Mouse (Mus musculus) neutrophil, adult 5-6 weeks (primary cell): ENCODE data around the gene Ttc13. TPM values are rescaled to one million over a fixed set of nuclear protein-coding genes. Genes with fewer than 3 reads are reported as not detected.
A peak's percentile ranks its signal among the peaks of the same experiment; 100 is the strongest.

Source experiments
- ATAC-seq: fragments of 151-379, 151-347 bp; 2 replicates; pipeline ENCODE4 v1.8.0; 2017; ENCODE audit warnings: mild to moderate bottlenecking, moderate TSS enrichment; ENCODE audit not compliant: insufficient number of reproducible peaks, poor library complexity, low FRiP score, severe bottlenecking; ENCODE audit errors: extremely low read depth
- total RNA-seq: library from RNA; stranded (forward); fragments of 200-1000 nt; gene quantifications from 2 replicates; pipeline ENCODE4 v1.2.3, GENCODE M21; 2017

Gene Ttc13
- total RNA-seq, 1 experiment from 2014 or later, result 63.4 TPM

- ATAC-seq, result peak; percentile 63
Observed at GRCm38 (mm10) chr8:124663112-124663873, 58.5 kb downstream of the Ttc13 start, which contains the start of gene 2310022B05Rik. Gene 2310022B05Rik, minus strand, starts transcription at chr8:124663369.

- ATAC-seq, result no peak
Observed at GRCm38 (mm10) chr8:124662446-124663111, 59.2 kb downstream of the Ttc13 start.

- ATAC-seq, result no peak
Observed at GRCm38 (mm10) chr8:124661781-124662180, 60.0 kb downstream of the Ttc13 start.

GRCm38 (mm10) chr8:124658415-124658814 is 63.4 kb downstream of the Ttc13 start:
- no peak for ATAC-seq

GRCm38 (mm10) chr8:124657961-124658360 is 63.8 kb downstream of the Ttc13 start:
- ATAC-seq, result no peak

GRCm38 (mm10) chr8:124653568-124654475 is 68.0 kb downstream of the Ttc13 start:
- no peak for ATAC-seq

GRCm38 (mm10) chr8:124652546-124652945 is 69.2 kb downstream of the Ttc13 start:
- ATAC-seq, result no peak

- no peak for ATAC-seq
Observed at GRCm38 (mm10) chr8:124651776-124652175, 70.0 kb downstream of the Ttc13 start.

- ATAC-seq, result no peak
Observed at GRCm38 (mm10) chr8:124648311-124648710, 73.5 kb downstream of the Ttc13 start.

- no peak for ATAC-seq
Observed at GRCm38 (mm10) chr8:124643540-124644339, 78.0 kb downstream of the Ttc13 start.

GRCm38 (mm10) chr8:124641599-124641998 is 80.2 kb downstream of the Ttc13 start:
- ATAC-seq, result no peak

GRCm38 (mm10) chr8:124635247-124635502 is 86.6 kb downstream of the Ttc13 start:
- ATAC-seq, result no peak

GRCm38 (mm10) chr8:124634411-124635246 is 87.2 kb downstream of the Ttc13 start:
- no peak for ATAC-seq

- ATAC-seq, result no peak
Observed at GRCm38 (mm10) chr8:124633001-124633703, 88.6 kb downstream of the Ttc13 start.

- ATAC-seq, result no peak
Observed at GRCm38 (mm10) chr8:124631966-124632365, 89.8 kb downstream of the Ttc13 start.

GRCm38 (mm10) chr8:124630891-124631290 is 90.9 kb downstream of the Ttc13 start:
- ATAC-seq, result no peak

- ATAC-seq, result no peak
Observed at GRCm38 (mm10) chr8:124630489-124630888, 91.3 kb downstream of the Ttc13 start.
